14 mouse cellular contexts compared by ENCODE assay signal in genomic region chr12:12972756-12973435, GRCm38 (mm10). TPM values are rescaled to one million over a fixed set of nuclear protein-coding genes. Genes with fewer than 3 reads are reported as not detected.
DNase-seq lines count a peak whose midpoint lies in the region; ATAC-seq lines count a peak whose summit lies in the region.
"Had no signal": no experiment of that assay in that cellular context is flagged by ENCODE, and none has a peak within 500 bp of the region (broad histone marks: within the 10 kb centered on the region; RNA-seq: fewer than 3 reads in every experiment).

No protein-coding gene starts in this region.

- ATAC-seq in embryonic facial prominence, embryonic 14.5 days (ENCODE audit: low read depth), result peak; percentile 85
- peak; percentile 63; the same call in 1 of the 2 replicates for ATAC-seq in heart, embryonic 16.5 days (replicated peaks; ENCODE audit: extremely low read depth, insufficient read depth, low FRiP score)
- peak; percentile 69 for ATAC-seq in limb, embryonic 13.5 days (ENCODE audit: low FRiP score, low read depth)
- ATAC-seq in forebrain, embryonic 14.5 days, result no peak
- no peak for ATAC-seq in cerebellum, adult (ENCODE audit: insufficient number of reproducible peaks, low FRiP score, low TSS enrichment)

- no peaks in the 10 kb centered on the region for H3K36me3 ChIP-seq in embryonic facial prominence, embryonic 14.5 days (ENCODE audit: control insufficient read depth, insufficient read depth, low read length)
- no peaks in the 10 kb centered on the region for H3K36me3 ChIP-seq in heart, embryonic 16.5 days (ENCODE audit: control insufficient read depth, insufficient read depth)
- H3K36me3 ChIP-seq in limb, embryonic 13.5 days, result no peaks in the 10 kb centered on the region
- H3K36me3 ChIP-seq in forebrain, embryonic 14.5 days (ENCODE audit: control insufficient read depth, insufficient read depth, low read length), result no peaks in the 10 kb centered on the region
- H3K36me3 ChIP-seq: embryonic facial prominence, embryonic 12.5 days; hindbrain, embryonic 12.5 days had no signal

- H3K4me1 ChIP-seq in embryonic facial prominence, embryonic 14.5 days (ENCODE audit: control insufficient read depth, insufficient read depth, low read length), result peaks cover 13% of the 10 kb centered on the region
- peaks cover 6% of the 10 kb centered on the region; the same call in 1 of the 2 replicates for H3K4me1 ChIP-seq in heart, embryonic 16.5 days (ENCODE audit: control insufficient read depth, insufficient read depth, low read length)
- H3K4me1 ChIP-seq in limb, embryonic 13.5 days, result peaks cover 16% of the 10 kb centered on the region
- no peaks in the 10 kb centered on the region for H3K4me1 ChIP-seq in forebrain, embryonic 14.5 days (ENCODE audit: control insufficient read depth, insufficient read depth, low read length)

- no peaks in the 10 kb centered on the region for H3K9me3 ChIP-seq in embryonic facial prominence, embryonic 14.5 days (ENCODE audit: control insufficient read depth, low read length)
- H3K9me3 ChIP-seq in heart, embryonic 16.5 days (replicated peaks; ENCODE audit: control insufficient read depth, low read length), result no peaks in the 10 kb centered on the region
- H3K9me3 ChIP-seq in limb, embryonic 13.5 days, result no peaks in the 10 kb centered on the region
- no peaks in the 10 kb centered on the region for H3K9me3 ChIP-seq in forebrain, embryonic 14.5 days (replicated peaks; ENCODE audit: control insufficient read depth, low read length)
- H3K9me3 ChIP-seq: embryonic facial prominence, embryonic 12.5 days; hindbrain, embryonic 12.5 days had no signal

- WGBS in embryonic facial prominence, embryonic 14.5 days, result 12% methylated on average over 8 of the region's 8 CpGs
- 30% methylated on average over 8 of the region's 8 CpGs for WGBS in heart, embryonic 16.5 days
- 9% methylated on average over 8 of the region's 8 CpGs for WGBS in limb, embryonic 13.5 days
- WGBS in forebrain, embryonic 14.5 days, result 74% methylated on average over 8 of the region's 8 CpGs

- no peaks in the 10 kb centered on the region for H3K27me3 ChIP-seq in embryonic facial prominence, embryonic 14.5 days (replicated peaks; ENCODE audit: control insufficient read depth, insufficient read depth, low read length)
- H3K27me3 ChIP-seq in heart, embryonic 16.5 days (ENCODE audit: control insufficient read depth, insufficient read depth, low read length), result no peaks in the 10 kb centered on the region
- no peaks in the 10 kb centered on the region; the same call in 1 of the 2 replicates for H3K27me3 ChIP-seq in limb, embryonic 13.5 days
- H3K27me3 ChIP-seq in forebrain, embryonic 14.5 days (replicated peaks; ENCODE audit: control insufficient read depth, insufficient read depth, low read length), result no peaks in the 10 kb centered on the region
- H3K27me3 ChIP-seq: embryonic facial prominence, embryonic 12.5 days; hindbrain, embryonic 12.5 days had no signal

- no peak overlapping the region for H3K4me2 ChIP-seq in embryonic facial prominence, embryonic 14.5 days (ENCODE audit: low read depth, low read length)
- H3K4me2 ChIP-seq in heart, embryonic 16.5 days (ENCODE audit: low read depth, low read length), result no peak overlapping the region
- H3K4me2 ChIP-seq in limb, embryonic 13.5 days (replicated peaks), result peak overlapping the region; percentile 16; the same call in 1 of the 2 replicates
- no peak overlapping the region for H3K4me2 ChIP-seq in forebrain, embryonic 14.5 days (ENCODE audit: low read length)
- H3K4me2 ChIP-seq: embryonic facial prominence, embryonic 12.5 days; hindbrain, embryonic 12.5 days had no signal

- no peak overlapping the region for H3K9ac ChIP-seq in embryonic facial prominence, embryonic 14.5 days (ENCODE audit: low read depth, low read length)
- no peak overlapping the region for H3K9ac ChIP-seq in heart, embryonic 16.5 days (ENCODE audit: low read length)
- no peak overlapping the region for H3K9ac ChIP-seq in limb, embryonic 13.5 days
- no peak overlapping the region for H3K9ac ChIP-seq in forebrain, embryonic 14.5 days (ENCODE audit: low read length)
- H3K9ac ChIP-seq: embryonic facial prominence, embryonic 12.5 days; hindbrain, embryonic 12.5 days had no signal

- H3K27ac ChIP-seq in embryonic facial prominence, embryonic 14.5 days (replicated peaks; ENCODE audit: low read depth, low read length), result no peak overlapping the region; the same call in 1 of the 2 replicates
- peak overlapping the region; percentile 42 for H3K27ac ChIP-seq in heart, embryonic 16.5 days (ENCODE audit: low read length)
- H3K27ac ChIP-seq in limb, embryonic 13.5 days, result no peak overlapping the region; the same call in 1 of the 2 replicates
- no peak overlapping the region for H3K27ac ChIP-seq in forebrain, embryonic 14.5 days (ENCODE audit: low read depth, low read length)
- H3K27ac ChIP-seq: embryonic facial prominence, embryonic 12.5 days; hindbrain, embryonic 12.5 days had no signal

- DNase-seq in kidney, adult 9 months, result peak; percentile 26
- DNase-seq in kidney, postnatal 10 days, result no peak
- DNase-seq in embryonic facial prominence, embryonic 14.5 days (ENCODE audit: low spot score), result peak; percentile 81
- no peak for DNase-seq in forebrain, embryonic 14.5 days (ENCODE audit: low spot score)
- no peak for DNase-seq in adrenal gland, adult (ENCODE audit: inconsistent age in 2 of 2, low spot score in 1 of 2)
- DNase-seq: adrenal gland, adult 8-10 months; cerebellum, adult 11 months; lung, postnatal 36 days; thymus, adult 2 months had no signal

- H3K4me3 ChIP-seq in embryonic facial prominence, embryonic 14.5 days (ENCODE audit: low read depth, low read length), result no peak overlapping the region
- no peak overlapping the region for H3K4me3 ChIP-seq in heart, embryonic 16.5 days (ENCODE audit: low read length)
- H3K4me3 ChIP-seq in limb, embryonic 13.5 days, result no peak overlapping the region
- H3K4me3 ChIP-seq in forebrain, embryonic 14.5 days (ENCODE audit: low read depth, low read length), result no peak overlapping the region
- H3K4me3 ChIP-seq: embryonic facial prominence, embryonic 12.5 days; hindbrain, embryonic 12.5 days had no signal

RNA-seq across cellular contexts. Expression of gene Mycn, which starts 31.2 kb away (rescaled TPM):
- polyA plus RNA-seq in embryonic facial prominence, embryonic 14.5 days (2014; fragmentation: Nextera tagmentation; extraction: Ambion mirVana), result 17.0 and 23.4 TPM in 2 replicates
- polyA plus RNA-seq in heart, embryonic 16.5 days (2015; fragmentation: Nextera tagmentation; extraction: Ambion mirVana), result 31.3 and 34.3 TPM in 2 replicates
- polyA plus RNA-seq in limb, embryonic 13.5 days (2015; fragmentation: Nextera tagmentation; extraction: Ambion mirVana), result 47.8 and 51.1 TPM in 2 replicates
- polyA plus RNA-seq in forebrain, embryonic 14.5 days (2014; fragmentation: Nextera tagmentation; extraction: Ambion mirVana), result 103 and 132 TPM in 2 replicates

Comparison
In these comparisons a context has a peak if more than half of its experiments do, and no peak if none do; other contexts are left out.
1. DNase-seq: peak in kidney, adult 9 months (single experiment) and embryonic facial prominence, embryonic 14.5 days (single experiment); none in kidney, postnatal 10 days (single experiment), forebrain, embryonic 14.5 days (single experiment) and adrenal gland, adult (0 of 2).
2. ATAC-seq: peak in embryonic facial prominence, embryonic 14.5 days (single experiment), heart, embryonic 16.5 days (single experiment) and limb, embryonic 13.5 days (single experiment); none in forebrain, embryonic 14.5 days (single experiment) and cerebellum, adult (single experiment).